Mouse (Mus musculus): ENCODE measurements around the gene Zfp580. TPM values are rescaled to one million over a fixed set of nuclear protein-coding genes. Genes with fewer than 3 reads are reported as not detected.
"Not testable (repeated sequence)": the region's sequence is repeated elsewhere in the genome, so short reads cannot be mapped to it uniquely, and the experiment has no call there.

Zfp580 gene
- total RNA-seq, 2 experiments from 2014 or later = 30.5 to 32.5 TPM

DNA sequence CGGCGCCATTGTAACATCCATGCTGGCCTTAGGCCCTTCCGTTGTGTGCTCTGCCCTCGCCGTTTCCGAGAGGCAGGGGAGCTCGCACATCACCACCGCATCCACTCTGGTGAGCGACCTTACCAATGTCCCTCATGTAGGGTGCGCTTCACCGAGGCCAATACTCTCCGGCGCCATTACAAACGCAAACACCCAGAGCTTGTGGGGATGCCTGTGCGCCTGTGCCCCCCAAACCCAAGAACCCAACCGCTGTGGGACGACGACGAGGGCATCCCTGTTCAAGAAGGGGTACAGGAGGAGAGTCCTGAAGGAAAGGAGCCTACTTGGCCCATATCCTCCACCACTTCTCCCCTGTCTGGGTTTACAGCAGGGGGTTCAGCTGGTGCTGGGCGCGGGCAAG is 33.4 kb upstream of the Zfp580 start:
- intact Hi-C loops (cut with DNase I) = no loop called here
- no peak for DNase-seq (ENCODE audit: extremely low spot score in 1 of 2, low spot score in 2 of 2)
- no peak for TF ChIP-seq CTCF (IDR thresholded peaks at IDR 0.05)
- Histone ChIP-seq H3K4me3 (no peak overlapping the region), H3K27ac (no peak overlapping the region)

DNA sequence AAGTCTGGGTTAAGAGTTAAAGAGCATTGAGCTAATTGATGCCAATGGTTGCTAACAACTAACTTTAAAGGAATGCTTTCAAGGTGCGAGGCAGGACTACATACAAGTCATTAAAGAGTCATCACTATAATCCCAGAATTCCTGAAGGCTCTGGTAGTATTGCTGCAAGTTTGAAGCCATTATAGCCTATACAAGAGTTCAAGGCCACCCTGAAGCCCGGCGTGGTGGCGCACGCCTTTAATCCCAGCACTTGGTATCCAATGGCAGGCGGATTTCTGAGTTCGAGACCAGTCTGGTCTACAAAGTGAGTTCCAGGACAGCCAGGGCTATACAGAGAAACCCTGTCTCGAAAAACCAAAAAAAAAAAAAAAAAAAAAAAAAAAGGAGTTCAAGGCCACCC is 31.8 kb upstream of the Zfp580 start:
- DNase-seq (ENCODE audit: extremely low spot score in 1 of 2, low spot score in 2 of 2); intact Hi-C loops (cut with DNase I): not testable (repeated sequence)
- H3K27ac ChIP-seq = peak overlapping the region; percentile 51
- peak overlapping the region; percentile 76 for H3K4me3 ChIP-seq

DNA sequence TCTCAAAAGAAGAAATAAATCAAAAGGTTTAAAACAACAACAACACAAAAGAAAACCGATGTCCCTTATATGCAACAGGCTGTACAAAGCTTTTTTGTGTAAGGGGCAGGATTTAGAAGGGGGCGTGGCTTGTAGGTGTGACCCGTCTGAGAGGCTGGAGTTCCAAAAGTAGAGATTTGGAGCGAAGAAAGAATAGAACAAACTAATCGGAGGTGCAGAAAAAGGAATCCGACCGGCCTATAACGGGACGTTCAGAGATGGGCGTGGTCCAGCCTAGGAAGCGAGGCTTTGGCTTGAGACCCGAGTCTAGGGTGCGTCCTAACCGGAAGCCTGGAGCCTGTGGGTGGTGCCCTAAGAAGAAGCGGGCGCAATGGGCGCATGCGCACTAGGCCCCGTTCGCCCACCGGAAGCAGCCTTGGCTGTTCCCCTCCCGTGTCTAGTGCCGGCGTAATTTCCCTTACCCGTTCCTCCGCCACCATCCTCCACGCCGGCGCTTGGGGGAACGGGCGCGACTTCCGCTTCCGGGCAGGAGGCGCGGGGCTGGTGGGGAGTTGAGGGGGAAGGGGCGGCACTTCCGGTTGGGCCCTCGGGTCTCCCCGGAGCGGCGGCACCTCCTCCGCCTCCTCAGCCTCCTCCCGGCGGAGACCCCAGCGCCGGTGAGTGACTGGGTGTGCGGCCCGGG is 31.2 kb upstream of the Zfp580 start, which contains the start of the genes Zfp865 and Ccdc106:
Zfp865 (plus strand) TSS at position 377 of the 682 bp plus-strand sequence.
Ccdc106 (plus strand) TSS at position 554 of the 682 bp plus-strand sequence.
- Histone ChIP-seq H3K4me3 (peak within 1 kb of the TSS; percentile 76), H3K27ac (peak within 1 kb of the TSS; percentile 96)
- intact Hi-C loops (cut with DNase I) = loop anchor here (2.0 kb wide), 2 partner anchors 17 to 41 kb away; no protein-coding TSS in a partner anchor
- no peak; the same call in 1 of the 2 replicates for TF ChIP-seq CTCF (IDR thresholded peaks at IDR 0.05)
- DNase-seq (ENCODE audit: extremely low spot score in 1 of 2, low spot score in 2 of 2) = peak; percentile 99

DNA sequence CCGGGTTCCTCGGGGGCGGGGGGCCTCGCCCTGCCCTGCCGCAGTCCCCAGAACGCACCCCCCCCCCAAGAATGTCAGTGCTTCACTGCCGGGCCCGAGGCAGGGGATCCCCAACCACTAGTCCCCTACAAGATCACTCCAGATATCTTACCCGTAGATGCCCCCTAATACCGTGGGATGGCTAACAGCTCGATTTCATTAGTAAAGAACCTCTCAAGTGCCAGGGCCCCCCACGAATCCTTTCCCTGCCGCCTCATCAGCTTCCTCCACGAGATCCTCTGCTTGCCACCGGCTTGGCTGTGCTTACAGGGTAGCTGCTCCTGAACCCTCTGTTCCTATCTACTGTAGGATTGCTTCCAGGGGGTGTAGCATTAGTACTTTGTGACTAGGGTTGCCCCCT is 30.7 kb upstream of the Zfp580 start:
- intact Hi-C loops (cut with DNase I) = loop anchor here (2.0 kb wide), 2 partner anchors 16 to 40 kb away; no protein-coding TSS in a partner anchor
- H3K27ac ChIP-seq = peak overlapping the region; percentile 96
- no peak for DNase-seq (ENCODE audit: extremely low spot score in 1 of 2, low spot score in 2 of 2)
- no peak for TF ChIP-seq CTCF (IDR thresholded peaks at IDR 0.05)
- H3K4me3 ChIP-seq = peak overlapping the region; percentile 76

DNA sequence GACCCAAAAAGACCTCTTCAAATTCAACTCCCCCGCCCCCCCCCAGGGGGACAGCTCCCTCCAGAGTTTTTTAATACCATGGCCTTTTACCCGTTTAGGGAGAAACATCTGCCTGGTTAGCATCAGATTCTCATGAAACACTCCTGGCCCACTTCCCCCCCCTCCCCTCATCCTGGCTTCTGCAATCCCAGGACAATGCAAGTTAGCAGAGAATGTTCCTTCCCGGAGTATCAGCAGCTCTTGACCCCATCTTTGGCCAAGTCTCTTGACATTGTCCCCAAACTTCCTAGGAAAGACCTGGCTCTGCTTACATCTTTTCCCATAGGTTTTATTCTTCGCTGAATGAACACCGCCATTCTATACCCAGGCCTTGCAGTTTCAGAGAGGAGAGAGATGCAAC is 30.1 kb upstream of the Zfp580 start:
- intact Hi-C loops (cut with DNase I) = loop anchor here (2.0 kb wide), 2 partner anchors 16 to 40 kb away; no protein-coding TSS in a partner anchor
- no peak for DNase-seq (ENCODE audit: extremely low spot score in 1 of 2, low spot score in 2 of 2)
- no peak for TF ChIP-seq CTCF (IDR thresholded peaks at IDR 0.05)
- Histone ChIP-seq H3K4me3 (peak overlapping the region; percentile 76), H3K27ac (peak overlapping the region; percentile 96; the same call in 1 of the 2 replicates)

DNA sequence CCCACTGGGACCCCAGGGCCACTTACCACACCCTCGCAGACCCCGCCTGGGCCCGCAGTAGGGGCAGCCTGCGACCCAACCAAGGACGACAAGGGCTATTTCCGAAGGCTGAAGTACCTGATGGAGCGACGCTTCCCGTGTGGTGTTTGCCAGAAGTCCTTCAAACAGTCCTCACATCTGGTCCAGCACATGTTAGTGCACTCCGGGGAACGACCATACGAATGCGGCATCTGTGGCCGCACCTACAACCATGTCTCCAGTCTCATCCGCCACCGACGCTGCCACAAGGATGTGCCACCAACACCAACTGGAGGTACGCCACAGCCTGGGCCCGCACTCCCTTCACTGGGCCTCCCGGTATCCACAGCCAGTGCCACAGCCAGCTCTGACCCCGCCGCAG is 21.8 kb upstream of the Zfp580 start:
- H3K4me3 ChIP-seq = no peak overlapping the region
- no peak overlapping the region for H3K27ac ChIP-seq
- intact Hi-C loops (cut with DNase I) = no loop called here
- DNase-seq (ENCODE audit: extremely low spot score in 1 of 2, low spot score in 2 of 2) = no peak
- TF ChIP-seq CTCF (IDR thresholded peaks at IDR 0.05) = no peak

DNA sequence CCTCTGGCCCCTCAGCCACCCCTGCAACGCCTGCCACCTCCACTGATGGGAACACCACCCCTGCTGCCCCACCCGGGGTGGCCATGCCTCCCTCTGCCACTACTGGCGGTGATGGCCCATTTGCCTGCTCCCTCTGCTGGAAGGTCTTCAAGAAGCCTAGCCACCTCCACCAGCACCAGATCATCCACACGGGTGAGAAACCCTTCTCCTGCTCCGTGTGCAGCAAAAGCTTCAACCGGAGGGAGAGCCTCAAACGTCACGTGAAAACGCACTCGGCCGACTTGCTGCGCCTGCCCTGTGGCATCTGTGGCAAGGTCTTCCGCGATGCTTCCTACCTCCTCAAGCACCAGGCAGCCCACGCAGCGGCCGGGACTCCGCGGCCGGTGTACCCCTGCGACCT is 21.4 kb upstream of the Zfp580 start:
- TF ChIP-seq CTCF (IDR thresholded peaks at IDR 0.05) = no peak
- DNase-seq (ENCODE audit: extremely low spot score in 1 of 2, low spot score in 2 of 2) = no peak
- Histone ChIP-seq H3K4me3 (no peak overlapping the region), H3K27ac (no peak overlapping the region)
- intact Hi-C loops (cut with DNase I) = no loop called here

DNA sequence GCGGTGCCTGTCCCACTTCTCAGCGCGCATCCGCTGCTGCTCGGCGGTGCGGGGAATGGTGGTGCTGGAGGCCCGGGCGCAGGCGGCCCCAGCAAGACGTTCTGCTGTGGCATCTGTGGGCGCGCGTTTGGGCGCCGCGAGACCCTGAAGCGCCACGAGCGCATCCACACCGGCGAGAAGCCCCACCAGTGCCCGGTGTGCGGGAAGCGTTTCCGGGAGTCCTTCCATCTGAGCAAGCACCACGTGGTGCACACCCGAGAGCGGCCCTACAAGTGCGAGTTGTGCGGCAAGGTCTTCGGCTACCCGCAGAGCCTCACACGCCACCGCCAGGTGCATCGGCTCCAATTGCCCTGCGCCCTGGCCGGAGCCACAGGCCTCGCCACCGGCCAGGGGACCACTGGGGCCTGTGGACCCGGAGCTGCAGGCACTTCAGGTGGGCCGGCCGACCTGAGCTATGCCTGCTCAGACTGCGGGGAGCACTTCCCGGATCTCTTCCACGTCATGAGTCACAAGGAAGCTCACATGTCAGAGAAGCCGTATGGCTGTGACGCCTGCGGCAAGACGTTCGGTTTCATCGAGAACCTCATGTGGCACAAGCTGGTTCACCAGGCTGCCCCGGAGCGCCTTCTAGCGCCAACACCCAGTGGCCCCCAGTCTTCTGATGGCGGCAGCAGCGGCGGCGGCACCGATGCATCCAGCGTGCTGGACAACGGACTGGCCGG is 20.6 kb upstream of the Zfp580 start:
- no peak overlapping the region for H3K27ac ChIP-seq
- no peak overlapping the region for H3K4me3 ChIP-seq
- no peak for DNase-seq (ENCODE audit: extremely low spot score in 1 of 2, low spot score in 2 of 2)
- TF ChIP-seq CTCF (IDR thresholded peaks at IDR 0.05) = no peak
- intact Hi-C loops (cut with DNase I) = no loop called here

DNA sequence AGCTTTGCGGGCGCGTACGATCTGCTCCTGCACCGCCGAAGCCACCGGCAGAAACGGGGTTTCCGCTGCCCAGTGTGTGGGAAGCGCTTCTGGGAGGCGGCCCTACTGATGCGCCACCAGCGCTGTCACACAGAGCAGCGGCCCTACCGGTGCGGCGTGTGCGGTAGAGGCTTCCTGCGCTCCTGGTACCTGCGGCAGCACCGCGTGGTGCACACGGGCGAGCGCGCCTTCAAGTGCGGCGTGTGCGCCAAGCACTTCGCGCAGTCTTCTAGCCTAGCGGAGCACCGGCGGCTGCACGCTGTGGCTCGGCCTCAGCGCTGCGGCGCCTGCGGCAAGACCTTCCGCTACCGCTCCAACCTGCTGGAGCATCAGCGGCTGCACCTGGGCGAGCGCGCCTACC is 19.8 kb upstream of the Zfp580 start:
- no peak for TF ChIP-seq CTCF (IDR thresholded peaks at IDR 0.05)
- intact Hi-C loops (cut with DNase I) = no loop called here
- no peak for DNase-seq (ENCODE audit: extremely low spot score in 1 of 2, low spot score in 2 of 2)

DNA sequence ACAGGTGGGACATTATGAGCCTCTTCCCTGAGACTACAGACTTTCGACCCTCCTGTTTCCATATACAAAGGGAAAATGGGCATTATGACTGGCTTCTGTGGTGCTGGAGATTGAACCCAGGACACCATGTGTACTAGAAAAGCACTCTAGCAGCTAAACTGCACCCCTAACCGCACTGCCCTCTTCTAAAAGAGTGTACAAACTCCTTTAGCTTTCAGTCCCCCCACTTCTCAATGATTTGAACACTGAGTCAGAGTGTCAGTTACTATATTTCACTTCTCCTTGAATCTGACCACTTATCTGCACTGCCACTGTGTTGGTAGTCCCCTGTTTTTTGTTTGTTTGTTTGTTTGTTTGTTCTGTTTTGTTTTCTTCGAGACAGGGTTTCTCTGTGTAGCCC is 17.5 kb upstream of the Zfp580 start, which contains the start of gene 4632433K11Rik:
4632433K11Rik (plus strand) TSS at position 301 of the 400 bp plus-strand sequence.
- TF ChIP-seq CTCF (IDR thresholded peaks at IDR 0.05) = no peak
- no peak for DNase-seq (ENCODE audit: extremely low spot score in 1 of 2, low spot score in 2 of 2)
- Histone ChIP-seq H3K4me3 (no peak within 1 kb of the TSS), H3K27ac (no peak within 1 kb of the TSS)
- intact Hi-C loops (cut with DNase I) = no loop called here

More for the DNA sequence above, 19.8 kb upstream of the Zfp580 start:
- Histone ChIP-seq H3K4me3 (no peak overlapping the region), H3K27ac (no peak overlapping the region)

DNA sequence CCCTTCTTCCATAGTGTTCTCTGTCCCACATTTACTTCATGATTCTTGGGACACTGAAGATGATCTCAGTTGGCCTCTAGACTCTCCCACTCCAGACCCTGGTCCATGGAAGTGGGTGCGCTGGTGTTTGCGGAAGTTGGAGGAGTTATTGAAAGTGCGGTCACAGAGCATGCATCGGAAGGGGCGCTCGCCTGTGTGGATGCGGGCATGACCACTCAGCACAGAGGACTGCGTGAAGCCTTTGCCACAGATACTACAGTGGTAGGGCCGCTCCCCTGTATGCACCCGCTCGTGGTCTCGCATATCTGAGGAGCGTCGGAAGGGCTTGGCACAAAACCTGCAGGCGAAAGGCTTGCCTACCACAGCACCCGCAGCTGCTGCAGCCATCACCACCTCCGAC is 15.7 kb upstream of the Zfp580 start:
- TF ChIP-seq CTCF (IDR thresholded peaks at IDR 0.05) = no peak
- DNase-seq (ENCODE audit: extremely low spot score in 1 of 2, low spot score in 2 of 2) = no peak
- Histone ChIP-seq H3K4me3 (no peak overlapping the region), H3K27ac (no peak overlapping the region)
- intact Hi-C loops (cut with DNase I) = loop anchor here (2.0 kb wide), 1 partner anchor 15 kb away; the partner anchor contains the start of genes Ccdc106 and Zfp865

DNA sequence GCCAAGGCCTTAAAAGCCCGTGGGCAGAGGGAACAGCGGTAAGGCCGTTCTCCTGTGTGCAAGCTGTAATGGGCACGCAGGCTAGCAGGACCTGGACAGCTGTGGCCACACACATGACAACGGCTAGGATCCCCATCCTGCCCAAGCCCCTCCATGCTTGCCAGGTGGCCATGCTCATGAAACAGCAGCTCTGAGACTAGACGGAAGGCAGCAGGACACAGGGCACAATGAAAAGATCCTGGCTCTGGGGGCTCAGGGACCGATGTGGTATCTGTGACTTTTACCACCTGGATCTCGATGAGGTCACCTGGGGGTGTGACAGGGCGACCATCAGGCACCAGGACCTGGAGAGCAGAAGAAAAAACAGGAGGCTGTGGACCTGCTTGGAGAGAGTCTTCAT is 15.2 kb upstream of the Zfp580 start:
- Histone ChIP-seq H3K27ac (no peak overlapping the region), H3K4me3 (no peak overlapping the region)
- intact Hi-C loops (cut with DNase I) = loop anchor here (2.0 kb wide), 1 partner anchor 15 kb away; the partner anchor contains the start of genes Ccdc106 and Zfp865
- DNase-seq (ENCODE audit: extremely low spot score in 1 of 2, low spot score in 2 of 2) = no peak
- no peak for TF ChIP-seq CTCF (IDR thresholded peaks at IDR 0.05)
